Mouse (Mus musculus): ENCODE measurements around the gene Gm17304. TPM values are rescaled to one million over a fixed set of nuclear protein-coding genes. Genes with fewer than 3 reads are reported as not detected.

Gene Gm17304
- polyA plus RNA-seq, 1 experiment from 2014 or later = not detected

Other genes starting within 250 kb of the Gm17304 start
- 1.3 and 1.4 TPM in 2 replicates for gene Barhl2, start 150.9 kb upstream of the Gm17304 start, polyA plus RNA-seq (2016; fragmentation: Nextera tagmentation; extraction: Ambion mirVana)
- gene Zfp644, start 88.2 kb downstream of the Gm17304 start, polyA plus RNA-seq (2016; fragmentation: Nextera tagmentation; extraction: Ambion mirVana) = 79.2 and 82.9 TPM in 2 replicates

Data from hindbrain, embryonic 12.5 days (tissue).